Mouse (Mus musculus) kidney, adult 2 months (tissue): ENCODE data around the gene Ddi1. TPM values are rescaled to one million over a fixed set of nuclear protein-coding genes. Genes with fewer than 3 reads are reported as not detected.

Experiments used
- DNase-seq: peaks from one replicate; pipeline ENCODE4 v3.0.0; 2021
- H3K27ac ChIP-seq: fragments of 200-500 bp; 2 replicates; pipeline ENCODE4 v1.5.1; 2012; ENCODE audit warnings: low read depth, low read length, control low read depth, inconsistent platforms; ENCODE audit not compliant: insufficient read depth
- H3K27me3 ChIP-seq: fragments of 200-500 bp; replicated peaks from 2 replicates; pipeline ENCODE4 v1.6.1; 2012; ENCODE audit warnings: mild to moderate bottlenecking, moderate library complexity, low read length, inconsistent platforms; ENCODE audit not compliant: control insufficient read depth, insufficient read depth
- H3K36me3 ChIP-seq: fragments of 200-500 bp; 2 replicates; pipeline ENCODE4 v1.6.1; 2012; ENCODE audit warnings: mild to moderate bottlenecking, moderate library complexity, low read length, inconsistent platforms; ENCODE audit not compliant: control insufficient read depth, insufficient read depth
- H3K4me1 ChIP-seq: fragments of 200-500 bp; 2 replicates; pipeline ENCODE4 v1.6.1; 2011; ENCODE audit warnings: low read length; ENCODE audit not compliant: control insufficient read depth, insufficient read depth
- H3K4me3 ChIP-seq: fragments of 200-500 bp; 2 replicates; pipeline ENCODE4 v1.5.1; 2011; ENCODE audit warnings: mild to moderate bottlenecking, low read depth, low read length, control low read depth; ENCODE audit not compliant: insufficient read depth
- CTCF ChIP-seq: fragments of 200-500 bp; conservative IDR thresholded peaks from 2 replicates; pipeline ENCODE4 v1.5.1; 2011; ENCODE audit warnings: low read depth, mild to moderate bottlenecking, control low read depth, low read length, moderate library complexity, mixed read lengths; ENCODE audit not compliant: insufficient read depth, insufficient read length
- POLR2A ChIP-seq: fragments of 200-500 bp; IDR thresholded peaks from one replicate; pipeline ENCODE4 v1.6.1; 2011; ENCODE audit warnings: low read depth, low read length, control low read depth
- WGBS: fragments of 180-500 bp; shearing (Covaris S2); methylation state at CpG from one replicate; pipeline ENCODE4 v1.1.7; 2018; 5-methylcytosine and 5-hydroxymethylcytosine counted together
- polyA plus RNA-seq: library from polyadenylated mRNA; depleted of rRNA; stranded (reverse); fragments of >200 nt; gene quantifications from 2 replicates; pipeline ENCODE4 v1.2.3, GENCODE M21; 2012; rRNA removed

Gene Ddi1
- polyA plus RNA-seq: not detected in 2 replicates

DNA sequence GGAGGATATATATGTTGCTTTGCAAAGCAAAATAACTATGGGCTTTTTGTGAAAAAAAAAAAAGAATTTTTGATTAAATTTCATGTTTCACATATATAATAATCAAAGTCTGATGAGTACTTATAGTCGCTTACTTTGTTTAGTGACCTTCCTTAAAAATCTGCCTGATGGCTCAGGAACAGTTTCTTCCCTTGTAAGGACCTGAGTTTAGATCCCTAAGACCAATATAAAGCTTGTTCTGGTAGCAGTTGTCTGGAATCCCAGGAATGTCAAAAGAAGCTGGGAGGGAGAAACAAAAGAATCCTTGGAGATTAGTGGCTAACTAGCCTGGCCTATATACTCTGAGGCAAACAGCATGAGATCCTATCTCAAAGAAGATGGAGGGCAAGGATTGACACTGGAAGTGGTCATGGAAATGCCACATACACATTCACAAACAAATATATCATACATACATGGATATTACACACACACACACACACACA, at the start of gene Ddi1:
Gene Ddi1 (minus strand): TSS at position 51 of the 485 bp plus-strand sequence.
- H3K4me3 ChIP-seq: no peak within 1 kb of the TSS
- no peak for DNase-seq

GRCm38 (mm10) chr9:6317114-6317513, 47.5 kb upstream of the Ddi1 start:
- Histone ChIP-seq H3K27ac (no peak overlapping the region), H3K4me3 (no peak overlapping the region), H3K27me3 (no peaks in the 10 kb centered on the region), H3K36me3 (no peaks in the 10 kb centered on the region), H3K4me1 (no peaks in the 10 kb centered on the region)
- DNase-seq: no peak
- TF ChIP-seq POLR2A: no peak
- TF ChIP-seq CTCF: no peak
- 40% methylated on average over 1 of the region's 1 CpGs for WGBS

More for the DNA sequence above, at the start of gene Ddi1:
- Histone ChIP-seq H3K27ac (no peak within 1 kb of the TSS), H3K36me3 (no peaks in the 10 kb centered on the region), H3K4me1 (no peaks in the 10 kb centered on the region; the same call in 1 of the 2 replicates), H3K27me3 (no peaks in the 10 kb centered on the region)
- TF ChIP-seq CTCF: no peak
- no peak for TF ChIP-seq POLR2A
- WGBS: 90% methylated on average over 1 of the region's 1 CpGs

- no peaks in the 10 kb centered on the region for H3K4me1 ChIP-seq
- no peak for DNase-seq
- 95% methylated on average over 3 of the region's 3 CpGs for WGBS
- no peaks in the 10 kb centered on the region for H3K27me3 ChIP-seq
- H3K36me3 ChIP-seq: no peaks in the 10 kb centered on the region
- no peak overlapping the region for H3K27ac ChIP-seq
- TF ChIP-seq CTCF: no peak
- no peak for TF ChIP-seq POLR2A
- H3K4me3 ChIP-seq: no peak overlapping the region
Observed at GRCm38 (mm10) chr9:6305847-6306246, 36.2 kb upstream of the Ddi1 start.

GRCm38 (mm10) chr9:6304590-6304989, 34.9 kb upstream of the Ddi1 start:
- Histone ChIP-seq H3K4me1 (no peaks in the 10 kb centered on the region), H3K27ac (no peak overlapping the region), H3K4me3 (no peak overlapping the region), H3K36me3 (no peaks in the 10 kb centered on the region), H3K27me3 (no peaks in the 10 kb centered on the region)
- TF ChIP-seq CTCF (no peak), POLR2A (no peak)
- no peak for DNase-seq
- 89% methylated on average over 3 of the region's 3 CpGs for WGBS

GRCm38 (mm10) chr9:6302050-6302449, 32.4 kb upstream of the Ddi1 start:
- Histone ChIP-seq H3K4me3 (no peak overlapping the region), H3K27me3 (no peaks in the 10 kb centered on the region), H3K36me3 (no peaks in the 10 kb centered on the region), H3K27ac (no peak overlapping the region), H3K4me1 (no peaks in the 10 kb centered on the region)
- 65% methylated on average over 3 of the region's 3 CpGs for WGBS
- no peak for DNase-seq
- no peak for TF ChIP-seq POLR2A
- no peak for TF ChIP-seq CTCF

DNA sequence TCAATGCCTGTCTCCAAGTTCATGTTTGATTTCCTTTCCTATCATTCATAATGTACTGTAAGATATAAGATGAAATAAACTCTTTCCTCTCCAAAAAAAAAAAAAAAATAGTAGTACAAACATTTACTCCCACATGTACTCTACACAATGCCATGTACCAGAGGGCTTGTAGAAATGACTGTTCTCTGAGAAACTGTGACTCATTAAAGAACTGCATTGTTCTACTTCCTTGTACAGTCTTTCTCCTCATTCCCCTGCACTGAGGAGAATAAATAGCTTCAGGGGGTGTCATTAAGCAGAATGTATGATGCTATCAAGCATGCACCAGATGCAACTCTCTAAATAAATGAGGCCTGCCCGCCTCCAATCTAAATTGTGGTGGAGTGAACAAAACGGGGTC, 28.9 kb upstream of the Ddi1 start:
- Histone ChIP-seq H3K27me3 (no peaks in the 10 kb centered on the region), H3K4me1 (no peaks in the 10 kb centered on the region), H3K27ac (no peak overlapping the region), H3K4me3 (no peak overlapping the region), H3K36me3 (no peaks in the 10 kb centered on the region)
- TF ChIP-seq POLR2A: no peak
- no peak for TF ChIP-seq CTCF
- DNase-seq: no peak
- 89% methylated on average over 2 of the region's 2 CpGs for WGBS

- H3K27me3 ChIP-seq: no peaks in the 10 kb centered on the region
- 56% methylated on average over 2 of the region's 2 CpGs for WGBS
- DNase-seq: no peak
- H3K4me3 ChIP-seq: no peak overlapping the region
- no peaks in the 10 kb centered on the region for H3K36me3 ChIP-seq
- H3K27ac ChIP-seq: no peak overlapping the region
- TF ChIP-seq CTCF (no peak), POLR2A (no peak)
- no peaks in the 10 kb centered on the region for H3K4me1 ChIP-seq
Observed at GRCm38 (mm10) chr9:6289211-6289696, 19.6 kb upstream of the Ddi1 start.
